Mouse (Mus musculus) liver, postnatal 0 days (tissue): ENCODE data around the gene Zfp275. TPM values are rescaled to one million over a fixed set of nuclear protein-coding genes. Genes with fewer than 3 reads are reported as not detected.

Experiments used
- ATAC-seq: fragments of 200-750 bp; cut with Nextera tagmentation; 2 replicates; pipeline ENCODE4 v1.8.0; 2017; ENCODE audit warnings: mild to moderate bottlenecking, moderate library complexity
- DNase-seq: peaks from one replicate; pipeline ENCODE4 v3.0.0-alpha.2; 2016
- H3K27ac ChIP-seq: fragments of 300-500 bp; sonication (generic); 2 replicates; pipeline ENCODE4 v1.5.1; 2014; ENCODE audit warnings: antibody characterized with exemption, moderate library complexity, mild to moderate bottlenecking, low read depth
- H3K27me3 ChIP-seq: fragments of 300-500 bp; sonication (generic); 2 replicates; pipeline ENCODE4 v1.6.1; 2014; ENCODE audit warnings: low read length, control low read depth, mixed read lengths; ENCODE audit not compliant: insufficient read depth
- H3K36me3 ChIP-seq: fragments of 300-500 bp; sonication (generic); replicated peaks from 2 replicates; pipeline ENCODE4 v1.6.1; 2014; ENCODE audit warnings: mild to moderate bottlenecking, control low read depth, low read length, moderate library complexity, mixed read lengths; ENCODE audit not compliant: insufficient read depth
- H3K4me1 ChIP-seq: fragments of 300-500 bp; sonication (generic); 2 replicates; pipeline ENCODE4 v1.6.1; 2014; ENCODE audit warnings: antibody characterized with exemption, mild to moderate bottlenecking, control low read depth; ENCODE audit not compliant: insufficient read depth
- H3K4me2 ChIP-seq: fragments of 300-500 bp; sonication (generic); 2 replicates; pipeline ENCODE4 v1.6.1; 2014; ENCODE audit warnings: low read depth, mild to moderate bottlenecking, low read length, moderate library complexity, mixed read lengths
- H3K4me3 ChIP-seq: fragments of 300-500 bp; sonication (generic); 2 replicates; pipeline ENCODE4 v1.5.1; 2014; ENCODE audit warnings: low read depth, low read length
- H3K9ac ChIP-seq: fragments of 300-500 bp; sonication (generic); replicated peaks from 2 replicates; pipeline ENCODE4 v1.6.1; 2014; ENCODE audit warnings: mild to moderate bottlenecking, moderate library complexity
- H3K9me3 ChIP-seq: fragments of 300-500 bp; sonication (generic); 2 replicates; pipeline ENCODE4 v1.6.1; 2016; ENCODE audit warnings: mild to moderate bottlenecking, control low read depth, low read length, mixed read lengths
- CTCF ChIP-seq: sonication (generic); IDR thresholded peaks from 2 replicates; pipeline ENCODE4 v1.5.1; 2016; ENCODE audit warnings: antibody characterized with exemption, low read depth
- EP300 ChIP-seq: IDR thresholded peaks from 2 replicates; pipeline ENCODE4 v1.6.1; 2016; ENCODE audit warnings: antibody characterized with exemption, low read depth, mild to moderate bottlenecking
- WGBS: fragments of 180-500 bp; shearing (Covaris S2); extraction: QIAGEN DNeasy Blood & Tissue Kit; methylation state at CpG from one replicate; pipeline ENCODE4 v1.1.7; 2014; ENCODE audit not compliant: insufficient replicate concordance; 5-methylcytosine and 5-hydroxymethylcytosine counted together
- polyA plus RNA-seq: library from polyadenylated mRNA; unstranded; fragments of >200 nt; fragmentation: Nextera tagmentation; extraction: Ambion mirVana; gene quantifications from 2 replicates; pipeline ENCODE4 v1.2.1, GENCODE M21; 2015

Zfp275 gene
- polyA plus RNA-seq, 1 experiment from 2014 or later, result 1.7 TPM

DNA sequence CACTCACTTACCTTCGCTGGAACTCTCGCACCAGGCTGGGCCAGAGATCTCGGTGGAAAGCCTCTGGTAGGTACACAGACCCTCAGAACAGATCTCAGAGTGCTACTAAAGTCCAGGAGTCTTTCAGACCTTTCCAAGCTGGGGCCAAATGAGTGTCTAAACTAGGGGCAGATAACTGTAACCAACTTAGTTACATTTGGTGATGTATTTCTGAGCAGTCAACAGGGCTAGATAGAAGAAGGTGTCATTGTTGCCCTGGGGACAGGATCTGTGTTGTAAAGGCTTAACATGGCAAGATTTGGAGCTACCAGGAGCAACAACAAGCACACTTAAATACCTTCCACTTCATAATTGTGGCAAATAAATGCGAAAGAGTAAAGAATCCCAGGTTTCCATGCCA, 5.7 kb upstream of the Zfp275 start, which contains the start of gene Gm45015:
TSS of gene Gm45015 (minus strand) at position 101 of the 400 bp plus-strand sequence.
- no peaks in the 10 kb centered on the region for H3K9me3 ChIP-seq
- H3K4me1 ChIP-seq, result no peaks in the 10 kb centered on the region
- H3K27me3 ChIP-seq, result no peaks in the 10 kb centered on the region
- TF ChIP-seq EP300, result no peak
- no peak for TF ChIP-seq CTCF
- ATAC-seq (no peak), DNase-seq (no peak)
- no peak within 1 kb of the TSS for H3K9ac ChIP-seq
- no peaks in the 10 kb centered on the region for H3K36me3 ChIP-seq
- H3K4me3 ChIP-seq, result no peak within 1 kb of the TSS
- WGBS, result 78% methylated on average over 4 of the region's 4 CpGs
- no peak within 1 kb of the TSS for H3K4me2 ChIP-seq
- H3K27ac ChIP-seq, result no peak within 1 kb of the TSS

GRCm38 (mm10) chrX:73341473-73341872, 948 bp upstream of the Zfp275 start:
- DNase-seq (no peak), ATAC-seq (no peak)
- no peak overlapping the region for H3K9ac ChIP-seq
- no peaks in the 10 kb centered on the region for H3K9me3 ChIP-seq
- TF ChIP-seq EP300 (no peak), CTCF (no peak)
- no peaks in the 10 kb centered on the region for H3K4me1 ChIP-seq
- H3K4me2 ChIP-seq, result no peak overlapping the region
- no peak overlapping the region for H3K4me3 ChIP-seq
- H3K27ac ChIP-seq, result no peak overlapping the region
- 30% methylated on average over 1 of the region's 1 CpGs for WGBS
- no peaks in the 10 kb centered on the region for H3K27me3 ChIP-seq
- H3K36me3 ChIP-seq, result no peaks in the 10 kb centered on the region

- H3K4me3 ChIP-seq, result peak overlapping the region; percentile 59; the same call in 1 of the 2 replicates
- 31% methylated on average over 3 of the region's 3 CpGs for WGBS
Measured at GRCm38 (mm10) chrX:73342068-73342467, 353 bp upstream of the Zfp275 start.

GRCm38 (mm10) chrX:73342941-73343735, 717 bp downstream of the Zfp275 start:
- H3K9ac ChIP-seq, result peak overlapping the region; percentile 66
- H3K4me3 ChIP-seq, result peak overlapping the region; percentile 59
- H3K4me2 ChIP-seq, result peak overlapping the region; percentile 72
- ATAC-seq (peak; percentile 45), DNase-seq (peak; percentile 23)
- no peaks in the 10 kb centered on the region for H3K36me3 ChIP-seq
- 13% methylated on average over 15 of the region's 15 CpGs for WGBS
- no peaks in the 10 kb centered on the region for H3K27me3 ChIP-seq
- TF ChIP-seq CTCF (no peak), EP300 (no peak)
- H3K9me3 ChIP-seq, result no peaks in the 10 kb centered on the region
- peak overlapping the region; percentile 76 for H3K27ac ChIP-seq
- no peaks in the 10 kb centered on the region for H3K4me1 ChIP-seq

More at GRCm38 (mm10) chrX:73342068-73342467, 353 bp upstream of the Zfp275 start:
- no peak for DNase-seq
- no peak for ATAC-seq
- H3K27ac ChIP-seq, result peak overlapping the region; percentile 29; the same call in 1 of the 2 replicates
- H3K9ac ChIP-seq, result no peak overlapping the region; the same call in 1 of the 2 replicates
- H3K9me3 ChIP-seq, result no peaks in the 10 kb centered on the region
- H3K36me3 ChIP-seq, result no peaks in the 10 kb centered on the region
- no peak for TF ChIP-seq CTCF
- TF ChIP-seq EP300, result no peak
- H3K4me1 ChIP-seq, result no peaks in the 10 kb centered on the region
- H3K4me2 ChIP-seq, result peak overlapping the region; percentile 72; the same call in 1 of the 2 replicates
- no peaks in the 10 kb centered on the region for H3K27me3 ChIP-seq

GRCm38 (mm10) chrX:73343802-73344201, 1.4 kb downstream of the Zfp275 start:
- Histone ChIP-seq H3K27me3 (no peaks in the 10 kb centered on the region), H3K27ac (no peak overlapping the region), H3K4me1 (no peaks in the 10 kb centered on the region), H3K9me3 (no peaks in the 10 kb centered on the region), H3K4me3 (no peak overlapping the region), H3K9ac (no peak overlapping the region), H3K36me3 (no peaks in the 10 kb centered on the region), H3K4me2 (peak overlapping the region; percentile 72)
- TF ChIP-seq EP300 (no peak), CTCF (no peak)
- 54% methylated on average over 1 of the region's 1 CpGs for WGBS
- ATAC-seq, result no peak
- no peak for DNase-seq

DNA sequence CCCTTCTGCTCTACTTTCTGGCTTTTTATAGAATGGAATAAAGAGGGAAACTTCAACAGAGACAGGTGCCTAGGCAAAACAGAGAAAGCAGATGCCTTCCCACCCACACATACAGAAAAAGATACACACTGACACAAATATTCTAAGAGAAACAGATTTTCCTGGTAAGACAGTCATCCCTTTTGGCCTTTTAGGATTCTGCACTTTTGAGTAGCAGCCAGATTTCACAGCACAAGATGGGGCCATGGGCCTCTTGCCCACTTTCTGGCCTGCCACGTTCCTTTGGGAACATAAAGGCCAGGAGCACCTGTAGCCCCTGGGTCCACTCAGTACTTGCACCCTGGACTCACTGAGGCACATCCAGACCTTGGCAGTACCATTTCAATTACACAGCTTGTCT, 1.9 kb downstream of the Zfp275 start:
- H3K36me3 ChIP-seq, result no peaks in the 10 kb centered on the region
- no peak overlapping the region for H3K27ac ChIP-seq
- DNase-seq (no peak), ATAC-seq (no peak)
- H3K4me2 ChIP-seq, result no peak overlapping the region
- H3K9ac ChIP-seq, result no peak overlapping the region
- no peak overlapping the region for H3K4me3 ChIP-seq
- H3K9me3 ChIP-seq, result no peaks in the 10 kb centered on the region
- no peaks in the 10 kb centered on the region for H3K4me1 ChIP-seq
- H3K27me3 ChIP-seq, result no peaks in the 10 kb centered on the region
- WGBS, result 69% methylated on average over 1 of the region's 1 CpGs
- TF ChIP-seq EP300 (no peak), CTCF (no peak)
